Mouse (Mus musculus) layer of hippocampus, adult 2 months (tissue): ENCODE measurements around the gene Slc2a6. TPM values are rescaled to one million over a fixed set of nuclear protein-coding genes. Genes with fewer than 3 reads are reported as not detected.

Experiments used
- DNase-seq, 2 experiments: peaks; one replicate each; pipeline ENCODE4 v3.0.0; 2022; ENCODE audit warnings: low spot score in 2 of 2
- H3K27ac ChIP-seq: fragments of 200-600 bp; 2 replicates; pipeline ENCODE4 v1.8.1; 2022
- H3K4me3 ChIP-seq: fragments of 200-600 bp; 2 replicates; pipeline ENCODE4 v1.8.1; 2022; ENCODE audit warnings: mild to moderate bottlenecking
- CTCF ChIP-seq: fragments of 200-600 bp; conservative IDR thresholded peaks from 2 replicates; pipeline ENCODE4 v1.8.1; 2022; ENCODE audit warnings: antibody characterized with exemption, mild to moderate bottlenecking, moderate library complexity
- total RNA-seq, 2 experiments: library from RNA; stranded (reverse); gene quantifications; 2 replicates each; pipeline ENCODE4 v1.2.3; 2021

Gene Slc2a6
- total RNA-seq, 2 experiments from 2014 or later = 38.4 to 42.3 TPM

GRCm38 (mm10) chr2:27049408-27049807 is 21.6 kb upstream of the Slc2a6 start:
- no peak overlapping the region for H3K27ac ChIP-seq
- no peak for TF ChIP-seq CTCF
- no peak overlapping the region for H3K4me3 ChIP-seq
- DNase-seq = no peak

GRCm38 (mm10) chr2:27045979-27046770 is 18.4 kb upstream of the Slc2a6 start:
- Histone ChIP-seq H3K27ac (peak overlapping the region; percentile 18; the same call in 1 of the 2 replicates), H3K4me3 (no peak overlapping the region)
- no peak for TF ChIP-seq CTCF
- no peak for DNase-seq

- TF ChIP-seq CTCF = no peak
- Histone ChIP-seq H3K27ac (no peak overlapping the region), H3K4me3 (no peak overlapping the region)
- no peak for DNase-seq
Measured at GRCm38 (mm10) chr2:27044641-27045040, 16.8 kb upstream of the Slc2a6 start.

GRCm38 (mm10) chr2:27044166-27044565 is 16.4 kb upstream of the Slc2a6 start:
- no peak overlapping the region for H3K4me3 ChIP-seq
- TF ChIP-seq CTCF = no peak
- DNase-seq = no peak
- H3K27ac ChIP-seq = peak overlapping the region; percentile 18; the same call in 1 of the 2 replicates

- Histone ChIP-seq H3K27ac (peak overlapping the region; percentile 18; the same call in 1 of the 2 replicates), H3K4me3 (no peak overlapping the region)
- TF ChIP-seq CTCF = peak; percentile 89
- DNase-seq = peak; percentile 89
Measured at GRCm38 (mm10) chr2:27043461-27043860, 15.7 kb upstream of the Slc2a6 start.

- DNase-seq = no peak
- no peak overlapping the region for H3K4me3 ChIP-seq
- no peak for TF ChIP-seq CTCF
- H3K27ac ChIP-seq = no peak overlapping the region
Measured at GRCm38 (mm10) chr2:27042131-27042844, 14.5 kb upstream of the Slc2a6 start.

GRCm38 (mm10) chr2:27039286-27039685 is 11.5 kb upstream of the Slc2a6 start:
- DNase-seq = no peak
- TF ChIP-seq CTCF = peak; percentile 69
- no peak overlapping the region for H3K4me3 ChIP-seq
- no peak overlapping the region for H3K27ac ChIP-seq

GRCm38 (mm10) chr2:27038596-27038995 is 10.8 kb upstream of the Slc2a6 start:
- Histone ChIP-seq H3K27ac (no peak overlapping the region), H3K4me3 (no peak overlapping the region)
- peak; percentile 97 for TF ChIP-seq CTCF
- peak; percentile 74 to 85 for DNase-seq

GRCm38 (mm10) chr2:27037008-27037407 is 9.2 kb upstream of the Slc2a6 start:
- TF ChIP-seq CTCF = no peak
- no peak overlapping the region for H3K27ac ChIP-seq
- no peak overlapping the region for H3K4me3 ChIP-seq
- DNase-seq = no peak

GRCm38 (mm10) chr2:27036003-27036402 is 8.2 kb upstream of the Slc2a6 start:
- no peak for DNase-seq
- TF ChIP-seq CTCF = no peak

GRCm38 (mm10) chr2:27032361-27032760 is 4.6 kb upstream of the Slc2a6 start:
- peak; percentile 40 for TF ChIP-seq CTCF
- no peak overlapping the region for H3K4me3 ChIP-seq
- no peak overlapping the region for H3K27ac ChIP-seq
- no peak for DNase-seq

More at GRCm38 (mm10) chr2:27036003-27036402, 8.2 kb upstream of the Slc2a6 start:
- H3K27ac ChIP-seq = no peak overlapping the region
- no peak overlapping the region for H3K4me3 ChIP-seq

GRCm38 (mm10) chr2:27028437-27029015 is 728 bp upstream of the Slc2a6 start:
- no peak for TF ChIP-seq CTCF
- peak overlapping the region; percentile 73 for H3K4me3 ChIP-seq
- no peak for DNase-seq
- H3K27ac ChIP-seq = peak overlapping the region; percentile 91
